Mouse (Mus musculus): ENCODE data around the gene Mcoln3.

Mcoln3 gene

DNA sequence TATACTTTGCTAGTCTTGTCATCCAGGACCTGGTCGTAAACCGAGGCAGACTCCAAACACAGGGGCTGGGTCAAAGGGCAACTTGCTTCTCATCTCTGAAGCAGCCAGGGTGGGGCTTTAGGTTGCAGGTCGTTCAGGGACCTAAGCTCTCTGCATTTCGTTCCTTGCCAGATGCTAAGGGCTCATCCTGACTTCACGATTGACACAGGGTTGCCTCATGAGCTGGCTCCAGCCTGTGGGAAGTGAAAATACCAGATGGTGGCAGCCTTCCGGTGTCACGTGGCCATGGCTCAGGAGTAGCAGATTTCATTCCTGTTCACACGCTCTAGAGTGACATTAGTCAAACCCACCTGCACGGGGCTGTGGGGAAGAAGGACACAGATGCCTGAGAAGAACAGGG is 17.6 kb downstream of the Mcoln3 start:
- peak in 1 of 2 experiments; percentile 21 for DNase-seq (ENCODE audit: low spot score in 2 of 2)

DNA sequence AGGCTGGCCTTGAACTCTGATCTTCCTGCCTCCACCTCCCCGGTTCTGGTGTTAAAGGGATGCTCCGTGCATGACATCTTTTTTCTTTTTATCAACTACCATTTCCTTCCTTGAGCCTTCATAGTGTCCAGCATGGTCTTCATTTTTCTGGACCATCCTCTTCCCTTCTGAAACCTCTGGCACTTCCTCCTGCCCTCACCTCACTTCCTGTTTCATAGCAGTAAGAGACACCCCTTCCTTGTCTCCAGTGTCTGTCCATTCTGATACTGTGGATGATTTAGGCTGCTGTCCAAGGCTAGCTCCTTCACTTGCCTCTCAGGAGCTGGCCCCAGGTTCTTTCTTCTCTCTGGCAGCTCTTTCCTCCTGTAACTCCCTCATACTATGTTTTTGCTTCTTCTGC is 18.2 kb downstream of the Mcoln3 start:
- no peak for DNase-seq (ENCODE audit: low spot score in 2 of 2)

DNA sequence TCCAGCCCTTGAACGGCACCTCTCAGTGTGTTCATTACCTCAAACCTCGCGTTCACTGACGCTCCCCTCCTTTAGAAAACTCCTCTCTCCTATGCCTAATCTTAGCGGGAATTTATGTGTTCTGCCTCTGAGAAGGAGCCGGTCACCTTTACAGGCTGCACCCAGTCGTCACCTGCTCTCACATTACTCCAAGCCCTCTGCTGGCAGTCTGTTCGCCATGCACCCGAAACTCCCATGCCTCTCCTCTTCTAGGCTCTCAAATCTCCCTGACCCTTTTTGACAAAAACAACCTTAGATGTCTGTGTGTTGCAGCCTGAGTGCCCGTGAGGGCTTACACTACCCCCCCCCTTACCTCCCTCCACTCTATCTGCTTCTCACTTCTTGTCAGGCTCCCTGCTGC is 19.2 kb downstream of the Mcoln3 start:
- no peak for DNase-seq (ENCODE audit: low spot score in 2 of 2)

DNA sequence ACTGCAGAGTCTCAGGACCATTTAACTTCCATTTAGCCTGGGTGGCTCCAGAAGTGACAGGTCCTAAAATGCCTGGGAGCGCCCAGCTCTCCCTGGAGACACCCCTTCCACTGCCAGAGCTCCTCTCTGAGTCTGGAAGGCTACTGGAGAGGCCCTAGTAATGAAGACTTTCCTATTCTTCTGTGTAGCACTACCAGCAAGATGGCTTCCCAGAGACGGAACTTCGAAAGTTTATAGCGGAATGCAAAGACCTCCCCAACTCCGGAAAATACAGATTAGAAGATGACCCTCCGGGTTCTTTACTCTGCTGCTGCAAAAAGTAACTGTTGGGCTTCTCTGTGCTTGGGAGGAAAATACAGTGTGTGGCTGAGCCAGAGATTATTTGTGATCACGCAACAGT is 23.0 kb downstream of the Mcoln3 start:
- no peak for DNase-seq (ENCODE audit: low spot score in 2 of 2)

DNA sequence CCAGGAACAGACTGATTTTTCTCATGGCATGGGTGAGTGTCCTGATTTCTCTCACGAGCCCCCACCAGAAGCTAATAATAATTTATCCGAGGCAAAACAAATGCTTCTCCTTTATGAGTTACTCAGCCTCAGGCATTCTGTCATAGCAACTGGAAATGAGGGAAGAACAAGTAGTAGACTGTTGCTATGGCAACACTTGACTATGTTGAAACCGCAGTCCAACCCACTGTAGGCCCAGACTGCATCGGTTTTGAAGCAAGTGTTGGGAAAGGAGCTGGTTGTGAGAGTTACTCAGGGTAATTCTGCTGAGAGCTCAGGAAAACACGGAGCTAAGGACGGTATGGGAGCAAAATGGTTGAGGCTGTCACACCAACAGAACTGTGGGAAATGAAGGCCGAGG is 25.3 kb downstream of the Mcoln3 start:
- no peak for DNase-seq (ENCODE audit: low spot score in 2 of 2)

DNA sequence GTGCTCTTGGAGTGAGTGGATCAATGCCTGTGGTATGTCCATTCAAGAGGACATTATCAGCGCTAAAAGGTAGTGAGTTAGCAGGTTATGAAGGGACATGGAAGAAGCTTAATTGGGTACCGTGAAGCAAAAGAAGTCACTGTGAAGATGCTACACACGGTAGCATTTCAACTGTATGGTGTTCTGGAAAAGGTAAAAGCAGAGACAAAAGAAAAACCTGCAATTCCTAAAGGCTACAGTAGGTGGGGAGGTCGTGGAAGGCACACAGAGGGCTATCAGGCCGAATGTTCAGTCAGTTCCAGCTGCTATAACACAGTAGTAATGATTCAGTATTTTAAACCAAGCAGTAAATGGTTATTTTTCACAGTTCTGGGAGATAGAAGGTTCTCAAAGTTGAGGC is 28.3 kb downstream of the Mcoln3 start:
- DNase-seq (ENCODE audit: low spot score in 2 of 2): no peak

DNA sequence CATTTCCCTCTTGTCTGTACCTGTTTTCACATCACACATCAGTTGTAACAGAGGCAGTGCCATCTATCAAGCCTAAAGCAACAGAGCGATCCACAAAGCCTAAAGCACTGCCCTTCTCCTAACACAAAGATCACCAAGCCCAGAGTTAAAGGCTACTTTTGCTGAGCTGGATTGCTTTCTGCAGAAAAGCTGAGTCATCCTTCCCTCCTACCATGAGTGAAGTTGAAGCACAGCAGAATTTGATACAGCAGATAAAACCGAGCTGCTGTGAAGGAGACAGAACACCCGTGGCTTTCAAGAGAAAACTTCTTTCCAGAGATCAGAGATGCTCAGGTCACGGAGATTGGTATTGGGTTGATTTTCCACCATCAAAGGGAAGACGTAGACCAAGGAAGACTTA is 28.9 kb downstream of the Mcoln3 start:
- DNase-seq (ENCODE audit: low spot score in 2 of 2): no peak

DNA sequence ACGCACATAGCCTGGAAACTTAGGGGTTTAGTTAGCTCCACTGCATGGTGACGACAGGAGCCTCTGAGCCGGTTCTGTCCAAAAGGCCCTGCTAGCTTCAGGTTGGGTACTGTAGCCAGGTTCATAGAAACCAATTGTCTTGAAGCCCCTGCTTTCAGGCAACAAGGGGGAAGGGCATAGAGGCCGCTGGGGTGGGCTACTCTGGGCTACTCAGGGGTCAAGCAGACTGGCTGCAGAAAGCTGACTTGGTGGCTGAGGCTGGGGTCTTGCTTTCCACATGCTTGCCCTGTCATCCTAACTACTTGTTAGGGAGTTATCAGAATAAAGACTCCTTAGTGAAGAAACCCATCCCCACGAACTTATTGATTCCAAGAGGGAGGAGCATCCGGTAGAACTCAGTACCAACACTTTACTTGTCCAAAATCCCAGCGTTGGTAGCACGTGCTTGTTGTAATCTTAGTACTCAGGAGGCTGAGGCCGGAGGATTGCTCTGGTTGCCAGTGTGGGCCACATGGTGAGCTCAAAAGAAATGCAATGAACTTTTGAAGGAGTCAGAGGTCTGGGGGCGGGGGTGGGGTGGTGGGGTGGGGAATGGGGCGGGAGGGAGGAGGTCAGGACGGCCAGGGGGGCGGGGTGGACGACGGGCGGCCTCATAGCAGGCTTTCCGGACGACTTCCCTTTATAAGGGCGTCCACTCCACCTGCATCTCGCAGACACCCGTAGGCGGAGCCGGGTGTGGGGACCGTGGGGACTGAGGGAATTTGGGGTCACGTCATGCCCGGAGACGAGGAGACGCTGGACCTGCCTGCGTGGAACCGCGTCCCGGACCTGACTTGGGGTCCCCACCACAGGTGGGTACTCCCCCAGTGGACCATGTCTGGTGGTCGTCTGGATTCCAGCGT is 32.2 kb downstream of the Mcoln3 start, which contains the start of gene Mcoln2:
Gene Mcoln2, plus strand, starts transcription at position 678 of the 902 bp plus-strand sequence.
- DNase-seq (ENCODE audit: low spot score in 2 of 2): no peak

DNA sequence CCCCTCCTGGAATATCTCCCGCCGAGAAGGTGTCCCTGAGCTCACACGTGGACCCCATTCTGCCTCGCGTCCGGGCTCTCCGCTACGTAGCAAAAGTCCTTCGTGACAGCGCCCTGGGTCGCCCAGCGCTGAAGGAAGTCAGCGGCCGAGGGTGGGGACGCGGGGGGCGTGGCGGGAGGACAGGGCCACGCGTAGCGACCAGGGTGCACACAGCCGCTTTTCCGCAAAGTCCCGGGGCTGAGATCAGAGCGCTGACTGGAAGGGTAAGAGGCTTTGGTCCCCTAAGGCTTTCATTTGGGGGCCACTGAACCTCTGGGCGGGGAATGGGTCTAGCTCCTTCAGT is 32.8 kb downstream of the Mcoln3 start:
- DNase-seq (ENCODE audit: low spot score in 2 of 2): peak; percentile 61 to 77

DNA sequence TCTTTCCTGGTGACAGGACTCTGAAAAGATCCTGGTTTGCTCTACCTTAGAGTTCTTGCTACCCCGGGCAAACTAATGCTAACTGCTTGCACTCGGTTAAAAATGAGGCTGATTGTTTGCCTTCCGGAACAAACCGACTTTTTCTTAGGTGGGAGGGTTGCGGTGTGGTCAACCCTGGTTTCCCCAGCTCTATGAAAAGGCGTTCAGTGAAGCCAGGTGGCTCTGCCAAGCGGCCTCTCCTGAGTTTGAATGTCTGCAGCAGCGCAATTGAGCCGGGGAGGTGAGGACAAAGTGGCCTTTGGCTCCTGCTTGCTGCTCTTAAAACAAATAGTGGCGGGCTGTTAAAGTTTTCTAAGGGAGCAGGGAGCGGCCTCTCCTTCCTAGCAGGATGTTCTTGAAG is 33.3 kb downstream of the Mcoln3 start:
- peak in 1 of 2 experiments; percentile 22 for DNase-seq (ENCODE audit: low spot score in 2 of 2)

DNA sequence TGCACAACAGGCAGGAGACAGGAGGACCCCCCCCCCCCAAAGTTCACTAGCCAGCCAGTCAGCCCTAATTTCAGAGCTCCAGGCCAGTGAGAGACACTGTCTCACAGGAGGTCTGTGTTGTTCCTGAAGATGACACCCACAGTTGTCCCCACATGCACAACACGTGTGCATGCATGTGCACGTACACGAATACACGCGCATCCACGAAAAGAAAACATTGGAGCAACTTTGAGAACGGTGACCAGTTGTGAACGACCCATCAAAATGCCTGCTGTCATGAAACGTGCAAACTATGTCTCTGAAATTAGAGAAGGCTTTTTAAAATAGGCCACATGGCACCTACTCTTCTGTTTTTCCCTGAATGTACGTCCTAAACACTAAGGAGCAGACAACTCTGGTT is 34.1 kb downstream of the Mcoln3 start:
- no peak for DNase-seq (ENCODE audit: low spot score in 2 of 2)

DNA sequence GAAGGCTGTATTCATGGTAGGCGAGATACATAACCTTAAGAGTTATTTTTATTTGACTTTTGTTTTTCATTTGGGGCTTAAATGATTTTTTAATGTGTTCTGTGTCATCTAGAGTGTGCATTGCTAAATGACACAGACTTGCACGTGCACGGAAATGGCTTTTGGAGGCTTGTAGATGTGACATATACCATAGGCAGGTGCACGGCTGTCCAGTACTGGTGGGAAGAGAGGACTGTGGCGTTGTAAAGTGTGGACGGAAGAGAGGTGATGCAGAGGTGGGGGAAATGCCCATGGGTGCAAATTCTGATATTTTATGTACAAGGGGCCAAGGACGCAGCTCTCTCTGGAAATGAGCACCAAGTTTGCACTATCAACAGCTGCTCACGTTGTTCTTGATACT is 34.5 kb downstream of the Mcoln3 start:
- DNase-seq (ENCODE audit: low spot score in 2 of 2): no peak

DNA sequence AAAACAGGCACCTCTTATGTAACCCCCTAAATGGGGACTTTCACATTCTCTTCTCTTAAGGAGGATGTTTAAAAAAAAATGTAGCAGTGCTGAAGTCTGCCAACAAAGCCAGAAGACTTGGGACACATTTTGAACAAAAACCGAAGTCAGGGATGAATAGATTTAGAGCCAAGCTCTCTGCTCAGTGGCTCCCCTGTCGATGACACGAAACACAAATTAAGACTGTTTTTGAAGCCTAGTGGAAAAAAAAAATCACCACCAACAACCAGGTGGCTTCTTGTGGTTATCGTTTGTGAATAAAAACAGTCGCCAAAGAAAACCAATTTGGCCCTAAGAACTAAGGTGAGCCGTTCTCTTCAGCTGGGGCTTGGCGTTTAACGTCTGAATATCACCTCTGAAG is 35.1 kb downstream of the Mcoln3 start:
- DNase-seq (ENCODE audit: low spot score in 2 of 2): no peak

DNA sequence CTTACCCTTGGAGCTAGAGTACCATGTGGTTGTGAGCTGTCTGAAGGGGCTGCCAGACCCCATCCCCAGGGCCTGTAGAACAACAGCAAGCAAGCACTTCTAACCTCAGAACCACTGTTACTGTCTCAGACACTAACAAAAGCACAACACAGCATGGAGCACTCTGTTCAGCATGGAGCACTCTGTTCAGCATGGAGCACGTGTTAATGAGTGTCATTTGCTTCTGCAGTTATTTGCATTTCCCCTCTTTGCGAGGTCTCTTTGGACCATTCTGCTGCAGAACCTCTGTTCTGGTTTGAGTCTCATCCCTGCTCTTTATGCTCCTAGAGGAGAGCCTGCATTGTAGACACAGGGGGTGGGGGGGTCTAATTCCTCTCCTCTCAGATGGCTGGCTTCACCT is 35.7 kb downstream of the Mcoln3 start:
- DNase-seq (ENCODE audit: low spot score in 2 of 2): no peak

DNA sequence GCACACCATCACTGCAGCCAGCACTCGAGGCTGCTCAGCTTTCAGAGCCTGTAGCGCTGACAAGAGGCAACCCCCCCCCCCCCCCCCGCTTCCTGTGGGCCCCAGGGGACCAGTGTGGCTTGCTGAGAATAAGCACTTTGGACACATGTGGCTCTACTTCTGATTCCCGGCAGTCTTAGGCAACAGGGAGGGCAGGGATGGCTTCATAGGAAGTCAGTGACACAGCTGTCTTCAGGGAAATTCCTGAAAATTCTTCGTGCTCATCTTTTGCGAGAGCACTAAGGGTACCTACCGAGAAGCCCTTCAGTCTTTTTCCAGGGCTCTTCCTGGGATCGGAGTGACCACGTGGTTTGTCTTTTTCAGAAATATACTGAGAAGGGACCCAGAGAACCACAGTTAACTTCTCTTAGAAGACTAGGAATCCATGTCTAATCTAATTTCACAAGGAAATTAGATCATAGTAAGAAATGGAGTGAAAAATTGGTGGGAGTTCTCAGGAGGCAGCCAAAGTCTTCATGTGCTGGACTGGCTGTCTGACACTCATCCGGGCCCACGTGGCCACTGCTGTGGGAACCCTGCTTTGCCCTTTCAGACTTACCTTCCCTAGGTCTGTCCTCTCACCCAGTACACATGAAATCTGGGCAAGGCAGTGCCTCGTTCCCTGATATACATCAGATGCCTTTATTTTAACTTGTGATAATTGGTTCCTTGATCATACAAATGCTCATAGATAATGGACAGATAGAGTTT is 36.8 kb downstream of the Mcoln3 start:
- no peak for DNase-seq (ENCODE audit: low spot score in 2 of 2)

DNA sequence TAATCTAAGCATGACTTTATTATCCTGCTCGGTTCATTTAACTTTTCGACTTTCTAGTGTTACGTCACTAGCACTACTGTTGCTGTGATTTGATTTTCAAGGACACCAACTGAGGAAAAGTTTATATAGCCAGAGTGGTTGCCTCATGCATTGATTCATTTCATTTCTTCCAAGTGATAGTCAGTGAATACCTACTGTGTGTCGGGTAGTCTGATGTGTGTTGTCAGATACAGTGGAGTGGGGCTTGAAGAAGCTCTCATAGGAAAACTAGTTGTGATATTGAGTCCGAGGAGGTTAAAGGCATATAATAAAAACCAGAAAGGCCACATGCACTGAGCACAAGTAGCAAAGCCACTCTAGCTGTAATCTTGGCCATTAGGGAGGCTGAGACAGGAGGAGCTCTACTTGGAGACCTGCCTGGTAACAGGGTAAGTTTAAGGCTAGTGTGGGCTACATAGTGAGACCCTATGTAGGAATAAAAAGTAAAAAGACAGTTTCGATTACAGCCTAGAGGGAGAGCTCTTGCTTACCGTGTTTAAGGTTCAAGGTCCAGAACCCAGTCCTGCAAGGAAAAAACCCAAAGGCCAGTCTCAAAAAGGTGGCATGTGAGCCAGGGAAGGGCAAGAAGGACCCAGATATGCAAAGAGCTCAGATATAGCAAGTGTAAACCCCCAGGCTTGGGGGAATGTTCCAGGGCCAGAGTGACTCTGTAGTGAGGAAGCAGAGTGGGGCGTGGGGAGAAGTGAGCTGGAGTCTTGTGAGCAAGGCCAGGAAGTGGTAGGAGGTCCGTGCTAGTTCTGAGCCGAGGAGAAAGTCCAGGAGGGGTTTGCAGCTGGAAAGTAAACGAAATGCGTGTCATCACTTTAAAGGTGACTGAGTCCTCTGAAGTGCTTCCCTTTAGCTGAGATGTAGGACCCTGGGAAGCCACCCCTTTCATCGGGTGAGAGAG is 38.7 kb downstream of the Mcoln3 start:
- no peak for DNase-seq (ENCODE audit: low spot score in 2 of 2)

DNA sequence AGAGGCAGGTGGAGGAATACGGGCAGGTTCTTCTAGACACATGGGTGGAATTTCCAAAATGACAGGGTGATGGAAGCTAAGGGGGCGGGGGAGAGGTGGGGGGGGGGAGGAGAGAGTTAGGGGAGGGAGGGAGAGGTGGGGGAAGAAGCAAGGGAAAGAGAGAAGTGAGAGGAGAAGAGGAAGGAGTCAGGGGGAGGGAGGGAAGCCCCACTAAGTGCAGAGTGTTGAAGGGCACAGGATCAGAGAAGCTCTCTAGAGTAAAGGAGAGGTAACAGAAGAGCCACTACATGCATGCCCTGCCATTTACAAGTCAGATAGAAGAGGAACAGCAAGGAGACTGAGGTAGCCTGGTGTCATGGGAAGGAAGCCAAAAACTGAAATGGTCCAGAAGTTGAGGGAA is 39.6 kb downstream of the Mcoln3 start:
- DNase-seq (ENCODE audit: low spot score in 2 of 2): no peak

DNA sequence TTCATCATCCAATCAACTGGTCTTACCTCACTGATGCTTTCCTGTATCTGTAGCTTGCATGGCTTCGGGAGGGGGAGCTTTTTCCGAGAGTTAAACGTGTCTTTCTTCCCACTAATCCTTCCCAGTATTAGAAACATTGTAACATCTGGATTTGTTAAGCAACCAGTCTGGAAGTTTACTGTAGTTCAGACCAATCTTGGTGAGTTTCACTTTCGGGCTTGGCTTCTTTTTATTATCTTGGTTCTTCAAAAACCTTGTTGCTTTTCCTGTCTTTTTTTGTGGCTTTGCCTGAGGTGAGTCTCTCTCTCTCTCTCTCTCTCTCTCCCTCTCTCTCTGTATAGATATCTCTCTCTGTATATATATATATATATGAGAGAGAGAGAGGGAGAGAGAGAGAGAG is 40.8 kb downstream of the Mcoln3 start:
- no peak for DNase-seq (ENCODE audit: low spot score in 2 of 2)

DNA sequence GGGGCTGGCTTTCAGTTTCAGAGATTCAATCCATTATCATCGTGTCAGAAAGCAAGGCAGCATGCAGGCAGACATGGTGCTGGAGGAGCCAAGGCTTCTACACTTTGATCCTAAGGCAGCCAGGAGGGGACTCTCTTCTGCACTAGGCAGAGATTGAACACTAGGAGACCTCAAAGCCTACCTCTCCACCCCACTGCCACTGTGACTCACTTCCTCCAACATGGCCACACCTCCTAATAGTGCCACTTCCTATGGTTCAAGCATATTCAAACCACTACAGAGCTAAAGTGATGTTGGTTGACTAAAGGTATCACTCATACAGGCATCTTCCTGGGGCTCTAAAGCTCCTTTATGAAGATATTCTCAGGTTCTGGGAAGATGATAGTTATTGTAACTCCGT is 42.1 kb downstream of the Mcoln3 start:
- DNase-seq (ENCODE audit: low spot score in 2 of 2): no peak

DNA sequence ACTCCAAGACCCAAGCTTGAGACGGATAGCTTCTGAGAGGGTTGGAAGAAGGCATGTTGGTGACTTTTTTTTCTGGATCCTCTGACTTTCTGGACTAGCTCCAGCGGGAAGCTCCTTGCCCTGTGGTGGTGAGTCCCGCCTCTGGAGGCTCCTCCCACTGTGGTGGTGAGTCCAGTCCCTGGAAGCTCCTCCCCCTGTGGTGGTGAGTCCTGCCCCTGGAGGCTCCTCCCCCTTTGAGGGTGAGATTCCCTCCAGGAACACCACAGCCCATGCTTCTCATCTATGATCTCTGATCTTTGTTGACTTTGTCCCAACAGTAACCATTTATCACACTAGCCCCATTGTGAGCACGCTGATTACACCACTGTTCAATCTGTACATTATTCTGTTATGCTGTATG is 44.9 kb downstream of the Mcoln3 start:
- DNase-seq (ENCODE audit: low spot score in 2 of 2): no peak

DNA sequence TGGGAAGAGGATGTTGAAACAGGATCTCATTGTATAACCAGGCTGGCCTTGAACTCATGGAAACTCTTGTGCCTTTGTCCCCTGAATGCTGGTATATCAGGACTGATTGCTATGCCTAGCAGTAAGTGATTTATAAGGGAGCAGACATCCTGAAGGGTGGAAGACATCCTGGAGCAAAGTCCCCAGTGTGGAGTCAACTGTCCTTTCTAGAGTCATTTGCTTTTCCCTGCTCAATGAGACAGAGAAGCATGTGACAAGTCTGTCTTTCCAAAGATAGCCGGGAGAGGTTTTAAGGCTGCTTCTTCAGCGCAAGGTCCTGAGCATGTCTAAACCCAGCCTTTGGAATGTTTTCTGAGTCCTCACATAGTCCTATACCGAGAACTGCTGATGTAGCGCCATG is 52.1 kb downstream of the Mcoln3 start:
- DNase-seq (ENCODE audit: low spot score in 2 of 2): no peak

DNA sequence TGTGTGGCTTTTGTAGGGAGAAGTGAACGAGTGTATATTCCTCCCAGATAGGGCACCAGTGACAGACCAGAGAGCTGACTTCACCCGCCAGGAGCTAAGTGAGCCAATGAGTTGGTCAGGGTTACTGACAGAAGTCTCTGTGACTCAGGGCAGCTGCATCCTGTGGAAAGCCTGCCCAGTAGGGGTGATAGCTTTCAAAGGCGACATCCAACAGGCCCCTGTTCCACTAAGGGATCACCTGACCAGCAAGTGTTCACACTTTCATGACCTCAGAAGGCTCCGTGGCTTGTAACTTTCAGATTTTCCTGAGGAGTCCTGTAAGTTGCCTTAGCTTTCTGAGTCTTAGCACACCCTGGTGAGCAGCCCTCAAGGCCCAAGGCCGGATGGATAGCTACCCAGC is 55.8 kb downstream of the Mcoln3 start:
- no peak for DNase-seq (ENCODE audit: low spot score in 2 of 2)

All from spleen, postnatal 4 days (tissue).